Mouse (Mus musculus) heart, adult 2 months (tissue): ENCODE data around the gene Faap24. TPM values are rescaled to one million over a fixed set of nuclear protein-coding genes. Genes with fewer than 3 reads are reported as not detected.

Experiments used
- DNase-seq, 2 experiments: peaks; one replicate each; pipeline ENCODE4 v3.0.0; 2021
- H3K27ac ChIP-seq: fragments of 200-600 bp; 2 replicates; pipeline ENCODE4 v1.8.1; 2022
- H3K27me3 ChIP-seq: fragments of 200-500 bp; 2 replicates; pipeline ENCODE4 v1.6.1; 2012; ENCODE audit warnings: mild to moderate bottlenecking, low read length, inconsistent platforms, mixed read lengths; ENCODE audit not compliant: control insufficient read depth, insufficient read depth
- H3K36me3 ChIP-seq: fragments of 200-500 bp; 2 replicates; pipeline ENCODE4 v1.6.1; 2012; ENCODE audit warnings: low read length, inconsistent platforms; ENCODE audit not compliant: control insufficient read depth, insufficient read depth
- H3K4me1 ChIP-seq: fragments of 200-500 bp; 2 replicates; pipeline ENCODE4 v1.6.1; 2011; ENCODE audit warnings: low read length; ENCODE audit not compliant: control insufficient read depth, insufficient read depth
- H3K4me3 ChIP-seq: fragments of 200-600 bp; 2 replicates; pipeline ENCODE4 v1.8.1; 2022
- H3K79me2 ChIP-seq: fragments of 200-500 bp; replicated peaks from 2 replicates; pipeline ENCODE4 v1.6.1; 2012; ENCODE audit warnings: mild to moderate bottlenecking, inconsistent platforms, low read length, moderate library complexity, mixed read lengths; ENCODE audit not compliant: control insufficient read depth, insufficient read depth
- H3K9ac ChIP-seq: fragments of 200-500 bp; 2 replicates; pipeline ENCODE4 v1.6.1; 2012; ENCODE audit warnings: low read depth, mild to moderate bottlenecking, control low read depth, inconsistent platforms, low read length, mixed read lengths
- CTCF ChIP-seq: fragments of 200-600 bp; IDR thresholded peaks from 2 replicates; pipeline ENCODE4 v1.8.1; 2022; ENCODE audit warnings: antibody characterized with exemption, mild to moderate bottlenecking, moderate library complexity
- EP300 ChIP-seq: fragments of 200-500 bp; IDR thresholded peaks from 2 replicates; pipeline ENCODE4 v1.6.1; 2011; ENCODE audit warnings: low read depth, low read length, control low read depth; ENCODE audit not compliant: insufficient read depth
- POLR2A ChIP-seq: fragments of 200-500 bp; IDR thresholded peaks from 2 replicates; pipeline ENCODE4 v1.6.1; 2011; ENCODE audit warnings: mild to moderate bottlenecking, low read depth, low read length, control low read depth; ENCODE audit not compliant: insufficient read depth
- WGBS: fragments of 180-500 bp; shearing (Covaris S2); methylation state at CpG from one replicate; pipeline ENCODE4 v1.1.7; 2018; 5-methylcytosine and 5-hydroxymethylcytosine counted together
- intact Hi-C: fragments of 180-260 bp; cut with DNase I; formaldehyde crosslinking; loops from one replicate; pipeline ENCODE4 v1.15.1; 2025
- polyA plus RNA-seq: library from polyadenylated mRNA; depleted of rRNA; stranded (reverse); fragments of >200 nt; gene quantifications from 2 replicates; pipeline ENCODE4 v1.2.3, GENCODE M21; 2012; rRNA removed
- total RNA-seq, 2 experiments: library from RNA; stranded (reverse); gene quantifications; 2 replicates each; pipeline ENCODE4 v1.2.3; 2021

Gene Faap24
- total and polyA plus RNA-seq, 3 experiments: 1.4 to 2.3 (median 1.9) TPM

- H3K4me3 ChIP-seq: no peak overlapping the region
- H3K79me2 ChIP-seq: 0 out of 2 replicates have a peak, but pooled peaks cover 1% of the 10 kb centered on the region
- TF ChIP-seq POLR2A (no peak), EP300 (no peak), CTCF (no peak)
- 46% methylated on average over 17 of the region's 18 CpGs for WGBS
- no peaks in the 10 kb centered on the region for H3K27me3 ChIP-seq
- intact Hi-C loops: no loop called here
- no peaks in the 10 kb centered on the region for H3K36me3 ChIP-seq
- H3K4me1 ChIP-seq: no peaks in the 10 kb centered on the region; the same call in 1 of the 2 replicates
- peak in 1 of 2 experiments; percentile 14 for DNase-seq
- no peak overlapping the region for H3K9ac ChIP-seq
- H3K27ac ChIP-seq: no peak overlapping the region
These were observed 48.5 kb downstream of the Faap24 start for GRCm38 (mm10) chr7:35347918-35348700.

GRCm38 (mm10) chr7:35344785-35345330 lies 51.8 kb downstream of the Faap24 start:
- no peak overlapping the region for H3K9ac ChIP-seq
- H3K4me1 ChIP-seq: peaks cover 1% of the 10 kb centered on the region; the same call in 1 of the 2 replicates
- H3K27me3 ChIP-seq: no peaks in the 10 kb centered on the region
- no peak overlapping the region for H3K4me3 ChIP-seq
- H3K27ac ChIP-seq: no peak overlapping the region
- H3K36me3 ChIP-seq: no peaks in the 10 kb centered on the region
- intact Hi-C loops: no loop called here
- WGBS: 62% methylated on average over 5 of the region's 5 CpGs
- no peak for TF ChIP-seq CTCF
- no peak for TF ChIP-seq POLR2A
- TF ChIP-seq EP300: no peak
- no peak for DNase-seq
- 0 out of 2 replicates have a peak, but pooled peaks cover 1% of the 10 kb centered on the region for H3K79me2 ChIP-seq

DNA sequence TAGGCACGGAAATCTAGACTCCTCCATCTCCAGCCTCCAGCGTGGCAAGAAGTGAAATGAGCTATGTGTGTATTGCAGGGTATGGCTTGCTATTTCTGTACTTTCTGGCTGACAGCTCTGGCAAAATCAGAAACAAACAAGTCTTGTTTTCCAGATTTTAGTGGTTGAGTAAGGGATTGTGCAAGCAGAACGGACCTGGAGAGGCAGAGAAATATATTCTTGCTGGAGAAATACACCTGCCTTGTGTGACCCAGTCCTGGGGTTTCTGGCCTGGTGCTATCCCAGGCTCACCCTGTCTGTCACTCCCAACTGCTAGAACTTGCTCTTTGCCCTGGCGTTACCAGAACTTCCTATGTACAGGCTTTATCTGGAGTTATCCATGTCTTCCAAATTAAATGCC lies 54.1 kb downstream of the Faap24 start:
- H3K27ac ChIP-seq: no peak overlapping the region
- WGBS: 50% methylated on average over 4 of the region's 4 CpGs
- no peak for DNase-seq

More for the DNA sequence above, 54.1 kb downstream of the Faap24 start:
- Histone ChIP-seq H3K27me3 (no peaks in the 10 kb centered on the region), H3K9ac (no peak overlapping the region), H3K36me3 (no peaks in the 10 kb centered on the region), H3K4me1 (peaks cover 1% of the 10 kb centered on the region; the same call in 1 of the 2 replicates), H3K79me2 (0 out of 2 replicates have a peak, but pooled peaks cover 1% of the 10 kb centered on the region), H3K4me3 (no peak overlapping the region)
- TF ChIP-seq EP300 (no peak), POLR2A (no peak), CTCF (no peak)
- intact Hi-C loops: no loop called here

Other genes with a start within 250 kb of the Faap24 start
- under 1 TPM; 0.60 to 0.77 TPM for gene Slc7a10, start 210.5 kb downstream of the Faap24 start, total RNA-seq
- gene Slc7a10, start 210.5 kb downstream of the Faap24 start, polyA plus RNA-seq: 1.5 and 2.9 TPM in 2 replicates
- 1 to 10 TPM; 6.7 to 7.4 TPM for gene Lrp3, start 181.3 kb downstream of the Faap24 start, total RNA-seq
- 9.4 and 10.7 TPM in 2 replicates for gene Lrp3, start 181.3 kb downstream of the Faap24 start, polyA plus RNA-seq
- 10 to 100 TPM; 11.6 to 12.5 TPM for gene Gpatch1, start 78.4 kb downstream of the Faap24 start, total RNA-seq
- gene Gpatch1, start 78.4 kb downstream of the Faap24 start, polyA plus RNA-seq: 3.9 and 5.3 TPM in 2 replicates
- gene Rhpn2, start 62.7 kb downstream of the Faap24 start, total RNA-seq: 1 to 10 TPM; 3.1 to 4.2 TPM
- gene Rhpn2, start 62.7 kb downstream of the Faap24 start, polyA plus RNA-seq: 3.0 and 4.3 TPM in 2 replicates
- gene Cep89, start 199 bp upstream of the Faap24 start, total RNA-seq: 10 to 100 TPM; 12.6 to 13.9 TPM
- 17.4 and 21.3 TPM in 2 replicates for gene Cep89, start 199 bp upstream of the Faap24 start, polyA plus RNA-seq
- not detected for gene Slc7a9, start 52.0 kb upstream of the Faap24 start, total RNA-seq
- gene Slc7a9, start 52.0 kb upstream of the Faap24 start, polyA plus RNA-seq: not detected in 2 replicates
- gene Tdrd12, start 140.9 kb upstream of the Faap24 start, total RNA-seq: under 1 TPM in 1 of 2 experiments, not detected in 1; 0.27 TPM
- gene Tdrd12, start 140.9 kb upstream of the Faap24 start, polyA plus RNA-seq: not detected in 2 replicates
- gene Nudt19, start 159.5 kb upstream of the Faap24 start, total RNA-seq: 10 to 100 TPM; 63.9 to 73.5 TPM
- 44.1 and 59.6 TPM in 2 replicates for gene Nudt19, start 159.5 kb upstream of the Faap24 start, polyA plus RNA-seq
- under 1 TPM; 0.05 TPM for gene Rgs9bp, start 188.7 kb upstream of the Faap24 start, total RNA-seq
- 0.06 TPM in 1 of 2 replicates, not detected in the other for gene Rgs9bp, start 188.7 kb upstream of the Faap24 start, polyA plus RNA-seq
- 10 to 100 TPM; 12.5 to 13.7 TPM for gene Ankrd27, start 189.4 kb upstream of the Faap24 start, total RNA-seq
- 10.6 and 13.2 TPM in 2 replicates for gene Ankrd27, start 189.4 kb upstream of the Faap24 start, polyA plus RNA-seq